Mouse (Mus musculus) spleen, adult 2 months (tissue): ENCODE results near the gene Zfp3.

Source experiments
- CTCF ChIP-seq: fragments of 200-500 bp; IDR thresholded peaks from 2 replicates; pipeline ENCODE4 v1.5.1; 2011; ENCODE audit warnings: mild to moderate bottlenecking, inconsistent platforms; ENCODE audit not compliant: insufficient read depth, insufficient read length, insufficient replicate concordance; ENCODE audit errors: extremely low read depth
- POLR2A ChIP-seq: fragments of 200-500 bp; IDR thresholded peaks from 2 replicates; pipeline ENCODE4 v1.6.1; 2011; ENCODE audit warnings: low read depth, low read length, inconsistent platforms

GRCm38 (mm10) chr11:70742581-70743459 is 21.2 kb upstream of the Zfp3 start:
- no peak for TF ChIP-seq CTCF
- TF ChIP-seq POLR2A: no peak
